In the genomic region with DNA sequence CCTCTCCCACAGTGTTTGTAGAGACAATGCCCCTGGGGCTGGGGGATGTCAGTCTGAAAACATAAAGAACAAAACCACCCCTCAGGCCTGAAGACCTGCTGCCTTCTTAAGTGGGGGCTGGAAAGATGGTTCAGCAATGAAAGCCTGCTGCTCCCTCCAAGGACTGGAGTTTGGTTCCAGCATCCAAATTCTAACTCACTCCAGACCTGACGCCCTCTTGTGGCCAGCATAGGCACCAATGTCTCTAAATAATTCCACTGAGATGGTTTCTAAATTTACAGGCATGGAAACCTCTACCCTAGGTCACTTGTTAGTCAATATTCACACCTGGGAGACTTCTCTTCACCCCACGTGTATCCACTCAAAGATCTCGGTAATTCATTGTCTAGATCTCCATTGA, we compare ENCODE assay signal across 8 mouse cellular contexts. TPM values are rescaled to one million over a fixed set of nuclear protein-coding genes. Genes with fewer than 3 reads are reported as not detected.
A peak's percentile ranks its signal among the peaks of the same experiment; 100 is the strongest.
DNase-seq lines count a peak whose midpoint lies in the region; ATAC-seq and TF ChIP-seq lines count a peak whose summit lies in the region.
"Had no signal": no experiment of that assay in that cellular context is flagged by ENCODE, and none has a peak within 500 bp of the region (broad histone marks: within the 10 kb centered on the region; RNA-seq: fewer than 3 reads in every experiment).

No protein-coding gene starts in this region.

- no peaks in the 10 kb centered on the region for H3K36me3 ChIP-seq in kidney, adult 2 months (ENCODE audit: control insufficient read depth, insufficient read depth, low read length)
- no peaks in the 10 kb centered on the region for H3K36me3 ChIP-seq in kidney, embryonic 15.5 days

- peaks cover 4% of the 10 kb centered on the region for H3K4me1 ChIP-seq in kidney, adult 2 months (ENCODE audit: control insufficient read depth, insufficient read depth, low read length)
- H3K4me1 ChIP-seq in kidney, embryonic 15.5 days = peaks cover 11% of the 10 kb centered on the region; the same call in 1 of the 2 replicates

- H3K27ac ChIP-seq in kidney, adult 2 months (ENCODE audit: insufficient read depth, low read depth, low read length) = no peak overlapping the region
- no peak overlapping the region for H3K27ac ChIP-seq in kidney, embryonic 15.5 days

- H3K4me3 ChIP-seq in kidney, adult 2 months (ENCODE audit: insufficient read depth, low read depth, low read length) = no peak overlapping the region
- H3K4me3 ChIP-seq in kidney, embryonic 15.5 days (replicated peaks) = no peak overlapping the region

- H3K9me3 ChIP-seq in kidney, embryonic 15.5 days (replicated peaks) = no peaks in the 10 kb centered on the region

- 39% methylated on average over 3 of the region's 3 CpGs for WGBS in kidney, adult 2 months
- WGBS in kidney, embryonic 15.5 days = 32% methylated on average over 3 of the region's 3 CpGs

- no peak overlapping the region for H3K4me2 ChIP-seq in kidney, embryonic 15.5 days

- peak; percentile 48 for TF ChIP-seq CTCF in kidney, adult 2 months (conservative IDR thresholded peaks at IDR 0.05; ENCODE audit: insufficient read depth, insufficient read length, low read depth, low read length)

- no peaks in the 10 kb centered on the region for H3K27me3 ChIP-seq in kidney, adult 2 months (replicated peaks; ENCODE audit: control insufficient read depth, insufficient read depth, low read length)
- no peaks in the 10 kb centered on the region for H3K27me3 ChIP-seq in kidney, embryonic 15.5 days

- peak; percentile 50 for DNase-seq in kidney, adult 2 months
- DNase-seq in urinary bladder, postnatal 25 days (ENCODE audit: low spot score) = peak; percentile 17
- DNase-seq in urinary bladder, adult 2 months (ENCODE audit: low spot score) = no peak
- DNase-seq in c-Kit-positive CD71-positive TER-119-negative erythroid progenitor cells, embryonic 14.5 days (ENCODE audit: low read depth) = peak; percentile 10
- no peak for DNase-seq in layer of hippocampus, adult 9-10 months (ENCODE audit: low spot score)

- ATAC-seq in kidney, embryonic 15.5 days (replicated peaks; ENCODE audit: low FRiP score) = no peak
- ATAC-seq in megakaryocyte-erythroid progenitor cell, adult 5-6 weeks (replicated peaks; ENCODE audit: low FRiP score, low TSS enrichment, poor library complexity, severe bottlenecking) = peak; percentile 47; the same call in 1 of the 2 replicates

- TF ChIP-seq POLR2A in kidney, adult 2 months (IDR thresholded peaks at IDR 0.05; ENCODE audit: low read depth, low read length) = no peak

- H3K9ac ChIP-seq in kidney, embryonic 15.5 days = no peak overlapping the region

RNA-seq across cellular contexts. Expression of a gene that starts 18.4 kb away (rescaled TPM):
- not detected in 2 replicates for polyA plus RNA-seq in kidney, adult 2 months (2012; rRNA removed)
- not detected in 2 replicates for polyA plus RNA-seq in kidney, embryonic 15.5 days (2015; fragmentation: Nextera tagmentation; extraction: Ambion mirVana)
- not detected in 2 replicates for polyA plus RNA-seq in urinary bladder, adult 2 months (2012; rRNA removed)
- not detected in 2 replicates for total RNA-seq in megakaryocyte-erythroid progenitor cell, adult 5-6 weeks (2014; fragmentation: Nextera tagmentation)
- not detected in 2 replicates for total RNA-seq in megakaryocyte-erythroid progenitor cell, adult 5-6 weeks (2017)
- polyA plus RNA-seq: limb, embryonic 14.5 days had no signal

RNA-seq across cellular contexts. Expression of a gene that starts 19.8 kb away (rescaled TPM):
- polyA plus RNA-seq in kidney, adult 2 months (2012; rRNA removed) = 0.25 and 0.57 TPM in 2 replicates
- polyA plus RNA-seq in kidney, embryonic 15.5 days (2015; fragmentation: Nextera tagmentation; extraction: Ambion mirVana) = not detected in 2 replicates
- 0.06 TPM in 1 of 2 replicates, not detected in the other for polyA plus RNA-seq in urinary bladder, adult 2 months (2012; rRNA removed)
- not detected in 2 replicates for total RNA-seq in megakaryocyte-erythroid progenitor cell, adult 5-6 weeks (2014; fragmentation: Nextera tagmentation)
- total RNA-seq in megakaryocyte-erythroid progenitor cell, adult 5-6 weeks (2017) = 2.5 TPM in 1 of 2 replicates, not detected in the other

RNA-seq across cellular contexts. Expression of a gene that starts 21.7 kb away (rescaled TPM):
- 0.07 and 0.16 TPM in 2 replicates for polyA plus RNA-seq in kidney, adult 2 months (2012; rRNA removed)
- polyA plus RNA-seq in kidney, embryonic 15.5 days (2015; fragmentation: Nextera tagmentation; extraction: Ambion mirVana) = 0.10 TPM in 1 of 2 replicates, not detected in the other
- not detected in 2 replicates for polyA plus RNA-seq in urinary bladder, adult 2 months (2012; rRNA removed)
- not detected in 2 replicates for total RNA-seq in megakaryocyte-erythroid progenitor cell, adult 5-6 weeks (2014; fragmentation: Nextera tagmentation)
- total RNA-seq in megakaryocyte-erythroid progenitor cell, adult 5-6 weeks (2017) = not detected in 2 replicates
- polyA plus RNA-seq: limb, embryonic 14.5 days had no signal

Comparison
In these comparisons a context has a peak if more than half of its experiments do, and no peak if none do; other contexts are left out.
1. DNase-seq: peak in kidney, adult 2 months (single experiment), urinary bladder, postnatal 25 days (single experiment) and c-Kit-positive CD71-positive TER-119-negative erythroid progenitor cells, embryonic 14.5 days (single experiment); none in urinary bladder, adult 2 months (single experiment) and layer of hippocampus, adult 9-10 months (single experiment).